Mouse (Mus musculus): ENCODE results near the gene Jam3. TPM values are rescaled to one million over a fixed set of nuclear protein-coding genes. Genes with fewer than 3 reads are reported as not detected.
A peak's percentile ranks its signal among the peaks of the same experiment; 100 is the strongest.

The Jam3 gene
- polyA plus RNA-seq (2015; fragmentation: Nextera tagmentation; extraction: Ambion mirVana), result 94.7 and 104 TPM in 2 replicates

- ATAC-seq (ENCODE audit: insufficient number of reproducible peaks, low FRiP score, low TSS enrichment, low read depth), result peak; percentile 91
- under 1% methylated on average over 58 of the region's 58 CpGs for WGBS
- H3K9ac ChIP-seq, result peak within 1 kb of the TSS; percentile 62
- no peaks in the 10 kb centered on the region for H3K9me3 ChIP-seq (replicated peaks)
- peak within 1 kb of the TSS; percentile 90 for H3K27ac ChIP-seq (replicated peaks)
- H3K4me1 ChIP-seq, result peaks cover 10% of the 10 kb centered on the region
- peak within 1 kb of the TSS; percentile 69 for H3K4me2 ChIP-seq (replicated peaks)
- no peaks in the 10 kb centered on the region for H3K36me3 ChIP-seq
- no peaks in the 10 kb centered on the region for H3K27me3 ChIP-seq
- H3K4me3 ChIP-seq (replicated peaks), result peak within 1 kb of the TSS; percentile 75
Observed at GRCm38 (mm10) chr9:27154763-27155530, at the start of gene Jam3. Jam3 (minus strand) TSS chr9:27155421.

- H3K4me2 ChIP-seq (replicated peaks), result no peak overlapping the region
- no peaks in the 10 kb centered on the region for H3K27me3 ChIP-seq
- no peak overlapping the region for H3K27ac ChIP-seq (replicated peaks)
- H3K4me3 ChIP-seq (replicated peaks), result no peak overlapping the region
- no peaks in the 10 kb centered on the region for H3K36me3 ChIP-seq
- no peaks in the 10 kb centered on the region for H3K9me3 ChIP-seq (replicated peaks)
- 78% methylated on average over 6 of the region's 6 CpGs for WGBS
- no peak overlapping the region for H3K9ac ChIP-seq
- no peak for ATAC-seq (ENCODE audit: insufficient number of reproducible peaks, low FRiP score, low TSS enrichment, low read depth)
- peaks cover 4% of the 10 kb centered on the region; the same call in 1 of the 2 replicates for H3K4me1 ChIP-seq
Observed at GRCm38 (mm10) chr9:27204201-27204600, 49.0 kb upstream of the Jam3 start.

DNA sequence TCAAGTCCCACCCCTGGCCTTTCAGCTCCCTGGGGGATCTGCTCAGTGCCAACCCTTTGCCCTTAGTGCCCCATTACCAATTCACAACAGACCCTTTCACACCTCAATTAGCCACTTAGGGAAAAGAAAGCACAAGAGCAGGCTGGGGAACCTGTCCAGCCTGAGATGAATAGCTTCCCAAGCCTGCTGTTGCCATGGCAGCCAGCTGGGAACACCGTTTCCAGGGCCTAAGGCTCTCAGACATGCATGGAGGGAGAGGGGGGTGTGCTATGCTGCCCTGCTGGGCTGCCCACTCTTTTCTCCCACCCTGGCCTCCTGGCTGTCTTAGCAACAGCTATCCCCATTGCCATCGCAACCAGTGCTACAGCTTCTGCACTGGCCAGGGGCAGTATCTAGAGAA lies 47.9 kb upstream of the Jam3 start:
- Histone ChIP-seq H3K27me3 (no peaks in the 10 kb centered on the region), H3K4me3 (replicated peaks) (no peak overlapping the region), H3K27ac (replicated peaks) (no peak overlapping the region), H3K9me3 (replicated peaks) (no peaks in the 10 kb centered on the region), H3K4me2 (replicated peaks) (no peak overlapping the region), H3K36me3 (no peaks in the 10 kb centered on the region), H3K9ac (no peak overlapping the region), H3K4me1 (peaks cover 4% of the 10 kb centered on the region; the same call in 1 of the 2 replicates)
- WGBS, result 15% methylated on average over 2 of the region's 2 CpGs
- peak; percentile 65; the same call in 1 of the 2 replicates for ATAC-seq (ENCODE audit: insufficient number of reproducible peaks, low FRiP score, low TSS enrichment, low read depth)

- ATAC-seq (ENCODE audit: insufficient number of reproducible peaks, low FRiP score, low TSS enrichment, low read depth), result no peak
- Histone ChIP-seq H3K27ac (replicated peaks) (no peak overlapping the region), H3K36me3 (no peaks in the 10 kb centered on the region), H3K4me2 (replicated peaks) (no peak overlapping the region), H3K4me3 (replicated peaks) (no peak overlapping the region), H3K9me3 (replicated peaks) (no peaks in the 10 kb centered on the region), H3K4me1 (peaks cover 4% of the 10 kb centered on the region; the same call in 1 of the 2 replicates), H3K9ac (no peak overlapping the region), H3K27me3 (no peaks in the 10 kb centered on the region)
- 72% methylated on average over 8 of the region's 8 CpGs for WGBS
Observed at GRCm38 (mm10) chr9:27201472-27202219, 46.4 kb upstream of the Jam3 start.

GRCm38 (mm10) chr9:27193592-27194080 lies 38.4 kb upstream of the Jam3 start:
- 71% methylated on average over 5 of the region's 6 CpGs for WGBS
- ATAC-seq (ENCODE audit: insufficient number of reproducible peaks, low FRiP score, low TSS enrichment, low read depth), result no peak
- Histone ChIP-seq H3K9me3 (replicated peaks) (no peaks in the 10 kb centered on the region), H3K9ac (no peak overlapping the region), H3K4me3 (replicated peaks) (no peak overlapping the region), H3K27me3 (no peaks in the 10 kb centered on the region), H3K4me1 (peaks cover 19% of the 10 kb centered on the region), H3K27ac (replicated peaks) (no peak overlapping the region), H3K36me3 (no peaks in the 10 kb centered on the region), H3K4me2 (replicated peaks) (no peak overlapping the region)

- no peak overlapping the region for H3K9ac ChIP-seq
- WGBS, result 61% methylated on average over 10 of the region's 10 CpGs
- no peak overlapping the region for H3K4me3 ChIP-seq (replicated peaks)
- H3K4me2 ChIP-seq (replicated peaks), result 0 out of 2 replicates have a peak overlapping the region, but pooled peaks have one; percentile 63
- no peaks in the 10 kb centered on the region for H3K9me3 ChIP-seq (replicated peaks)
- no peaks in the 10 kb centered on the region for H3K36me3 ChIP-seq
- no peak for ATAC-seq (ENCODE audit: insufficient number of reproducible peaks, low FRiP score, low TSS enrichment, low read depth)
- H3K4me1 ChIP-seq, result peaks cover 19% of the 10 kb centered on the region
- no peaks in the 10 kb centered on the region for H3K27me3 ChIP-seq
- 0 out of 2 replicates have a peak overlapping the region, but pooled peaks have one; percentile 61 for H3K27ac ChIP-seq (replicated peaks)
Observed at GRCm38 (mm10) chr9:27192761-27193591, 37.8 kb upstream of the Jam3 start.

- H3K27me3 ChIP-seq, result no peaks in the 10 kb centered on the region
- H3K9me3 ChIP-seq (replicated peaks), result no peaks in the 10 kb centered on the region
- peak overlapping the region; percentile 35 for H3K4me3 ChIP-seq (replicated peaks)
- ATAC-seq (ENCODE audit: insufficient number of reproducible peaks, low FRiP score, low TSS enrichment, low read depth), result peak; percentile 90
- no peak overlapping the region; the same call in 1 of the 2 replicates for H3K9ac ChIP-seq
- peak overlapping the region; percentile 63 for H3K4me2 ChIP-seq (replicated peaks)
- H3K36me3 ChIP-seq, result no peaks in the 10 kb centered on the region
- peaks cover 19% of the 10 kb centered on the region for H3K4me1 ChIP-seq
- H3K27ac ChIP-seq (replicated peaks), result peak overlapping the region; percentile 61
- 9% methylated on average over 14 of the region's 14 CpGs for WGBS
Observed at GRCm38 (mm10) chr9:27192001-27192760, 37.0 kb upstream of the Jam3 start.

DNA sequence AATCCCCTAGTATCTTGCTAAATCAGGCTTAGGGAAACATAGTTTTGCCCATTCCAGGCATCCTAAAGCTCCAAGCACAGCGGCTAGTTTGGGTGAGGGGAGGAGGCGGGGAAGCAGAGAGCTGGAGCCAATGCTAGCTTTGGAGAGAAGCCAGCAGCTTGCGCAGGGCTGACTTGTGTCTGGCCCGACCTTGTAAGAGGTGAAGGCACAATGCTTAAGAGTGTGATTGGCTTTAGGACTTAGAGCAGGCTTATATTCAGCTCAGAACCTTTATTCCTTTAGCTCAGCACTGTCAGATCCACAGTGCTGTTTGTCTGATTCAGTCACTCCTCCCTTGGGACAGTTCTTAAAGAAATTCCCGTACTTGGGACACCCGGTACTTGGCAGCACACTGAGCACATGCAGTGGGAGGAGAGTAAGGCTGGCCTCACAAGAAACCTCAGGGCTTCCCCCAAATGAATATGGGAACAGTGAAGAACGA lies 36.3 kb upstream of the Jam3 start:
- Histone ChIP-seq H3K4me3 (replicated peaks) (peak overlapping the region; percentile 35), H3K27me3 (no peaks in the 10 kb centered on the region), H3K27ac (replicated peaks) (peak overlapping the region; percentile 61), H3K4me2 (replicated peaks) (peak overlapping the region; percentile 63), H3K36me3 (no peaks in the 10 kb centered on the region), H3K9ac (no peak overlapping the region), H3K9me3 (replicated peaks) (no peaks in the 10 kb centered on the region), H3K4me1 (peaks cover 19% of the 10 kb centered on the region)
- 3% methylated on average over 7 of the region's 7 CpGs for WGBS
- ATAC-seq (ENCODE audit: insufficient number of reproducible peaks, low FRiP score, low TSS enrichment, low read depth), result peak; percentile 39

- Histone ChIP-seq H3K4me2 (replicated peaks) (no peak overlapping the region), H3K9me3 (replicated peaks) (no peaks in the 10 kb centered on the region), H3K4me1 (peaks cover 19% of the 10 kb centered on the region), H3K36me3 (no peaks in the 10 kb centered on the region), H3K9ac (no peak overlapping the region), H3K27ac (replicated peaks) (no peak overlapping the region), H3K4me3 (replicated peaks) (no peak overlapping the region), H3K27me3 (no peaks in the 10 kb centered on the region)
- ATAC-seq (ENCODE audit: insufficient number of reproducible peaks, low FRiP score, low TSS enrichment, low read depth), result no peak
- WGBS, result 75% methylated on average over 8 of the region's 8 CpGs
Observed at GRCm38 (mm10) chr9:27190461-27190860, 35.2 kb upstream of the Jam3 start.

DNA sequence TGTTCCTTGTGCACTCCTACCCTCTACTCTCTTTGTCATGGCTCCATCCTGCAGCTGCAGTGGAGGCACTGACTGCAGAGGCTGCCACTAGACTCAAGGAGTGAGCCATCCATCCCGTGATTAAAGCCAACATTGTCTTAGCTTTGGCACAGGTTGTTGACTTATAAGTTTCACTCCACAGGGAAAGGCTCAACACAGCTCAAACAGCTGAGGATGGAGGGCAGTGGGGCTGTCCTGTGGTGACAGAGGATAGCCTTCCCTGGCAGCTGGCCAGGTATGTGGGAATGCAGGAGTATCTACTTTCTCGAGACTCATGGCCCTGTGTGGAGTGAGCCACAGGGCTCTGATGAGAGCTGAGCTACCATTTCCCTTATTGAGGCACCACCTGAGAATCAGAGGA lies 34.1 kb upstream of the Jam3 start:
- no peak for ATAC-seq (ENCODE audit: insufficient number of reproducible peaks, low FRiP score, low TSS enrichment, low read depth)
- no peak overlapping the region for H3K9ac ChIP-seq
- no peak overlapping the region for H3K4me2 ChIP-seq (replicated peaks)
- H3K27me3 ChIP-seq, result no peaks in the 10 kb centered on the region
- no peaks in the 10 kb centered on the region for H3K9me3 ChIP-seq (replicated peaks)
- no peak overlapping the region for H3K4me3 ChIP-seq (replicated peaks)
- H3K36me3 ChIP-seq, result no peaks in the 10 kb centered on the region
- peaks cover 19% of the 10 kb centered on the region for H3K4me1 ChIP-seq
- 55% methylated on average over 2 of the region's 2 CpGs for WGBS
- no peak overlapping the region for H3K27ac ChIP-seq (replicated peaks)
